Mouse (Mus musculus) liver, adult 2 months (tissue): ENCODE measurements at regions not wholly inside any gene's neighbourhood (a gene's known extent, or its start where the extent isn't known, plus 50 kb on each side); places are given as distances from the start of the nearest gene placed in this dataset.

Experiments used
- DNase-seq: peaks from one replicate; pipeline ENCODE4 v3.0.0-alpha.2; 2011; ENCODE audit warnings: low read depth, low spot score; ENCODE audit errors: extremely low read depth
- H3K27ac ChIP-seq: fragments of 200-500 bp; replicated peaks from 2 replicates; pipeline ENCODE4 v1.5.1; 2012; ENCODE audit warnings: low read depth, mild to moderate bottlenecking, control low read depth, inconsistent platforms, low read length; ENCODE audit not compliant: insufficient read depth
- H3K27me3 ChIP-seq: fragments of 200-500 bp; 2 replicates; pipeline ENCODE4 v1.6.1; 2012; ENCODE audit warnings: mild to moderate bottlenecking, moderate library complexity, low read length, inconsistent platforms; ENCODE audit not compliant: control insufficient read depth, insufficient read depth
- H3K36me3 ChIP-seq: fragments of 200-500 bp; 2 replicates; pipeline ENCODE4 v1.6.1; 2012; ENCODE audit warnings: low read length, inconsistent platforms; ENCODE audit not compliant: control insufficient read depth, insufficient read depth
- H3K4me1 ChIP-seq: fragments of 200-500 bp; 2 replicates; pipeline ENCODE4 v1.6.1; 2011; ENCODE audit warnings: low read length; ENCODE audit not compliant: control insufficient read depth, insufficient read depth
- H3K4me3 ChIP-seq: fragments of 200-500 bp; 2 replicates; pipeline ENCODE4 v1.5.1; 2011; ENCODE audit warnings: low read depth, mild to moderate bottlenecking, control low read depth, low read length, moderate library complexity; ENCODE audit not compliant: insufficient read depth
- H3K79me2 ChIP-seq: fragments of 200-500 bp; 2 replicates; pipeline ENCODE4 v1.6.1; 2012; ENCODE audit warnings: inconsistent platforms, mild to moderate bottlenecking, low read length, moderate library complexity; ENCODE audit not compliant: control insufficient read depth, insufficient read depth
- H3K9ac ChIP-seq: fragments of 200-500 bp; 2 replicates; pipeline ENCODE4 v1.6.1; 2012; ENCODE audit warnings: low read depth, mild to moderate bottlenecking, control low read depth, inconsistent platforms, low read length
- CTCF ChIP-seq: fragments of 200-500 bp; IDR thresholded peaks from 2 replicates; pipeline ENCODE4 v1.5.1; 2011; ENCODE audit warnings: low read depth, low read length, control low read depth
- POLR2A ChIP-seq: fragments of 200-500 bp; IDR thresholded peaks from 2 replicates; pipeline ENCODE4 v1.6.1; 2011; ENCODE audit warnings: low read length, control low read depth; ENCODE audit not compliant: insufficient read depth; ENCODE audit errors: extremely low read depth
- WGBS: fragments of 180-500 bp; shearing (Covaris S2); methylation state at CpG from one replicate; pipeline ENCODE4 v1.1.7; 2018; 5-methylcytosine and 5-hydroxymethylcytosine counted together

- Histone ChIP-seq H3K4me1 (peaks cover 3% of the 10 kb centered on the region; the same call in 1 of the 2 replicates), H3K9ac (no peak overlapping the region), H3K4me3 (no peak overlapping the region), H3K27me3 (no peaks in the 10 kb centered on the region), H3K36me3 (no peaks in the 10 kb centered on the region), H3K27ac (no peak overlapping the region; the same call in 1 of the 2 replicates), H3K79me2 (no peaks in the 10 kb centered on the region)
- no peak for DNase-seq
- TF ChIP-seq CTCF, result no peak
- 70% methylated on average over 3 of the region's 3 CpGs for WGBS
Observed at GRCm38 (mm10) chr15:69165482-69165801, 2664.7 kb upstream of the Lrrc6 start.

- 72% methylated on average over 7 of the region's 7 CpGs for WGBS
- DNase-seq, result peak; percentile 9
- Histone ChIP-seq H3K79me2 (no peaks in the 10 kb centered on the region), H3K27me3 (no peaks in the 10 kb centered on the region), H3K36me3 (no peaks in the 10 kb centered on the region), H3K9ac (no peak overlapping the region), H3K4me3 (no peak overlapping the region), H3K4me1 (peaks cover 3% of the 10 kb centered on the region; the same call in 1 of the 2 replicates), H3K27ac (no peak overlapping the region; the same call in 1 of the 2 replicates)
- no peak for TF ChIP-seq POLR2A
- TF ChIP-seq CTCF, result no peak
Observed at GRCm38 (mm10) chr15:69164581-69165481, 2664.1 kb upstream of the Lrrc6 start.

GRCm38 (mm10) chr15:69161036-69161435 is 2660.3 kb upstream of the Lrrc6 start:
- H3K36me3 ChIP-seq, result no peaks in the 10 kb centered on the region
- no peaks in the 10 kb centered on the region for H3K27me3 ChIP-seq
- 77% methylated on average over 5 of the region's 5 CpGs for WGBS
- TF ChIP-seq CTCF, result no peak
- TF ChIP-seq POLR2A, result no peak
- H3K79me2 ChIP-seq, result no peaks in the 10 kb centered on the region
- no peak overlapping the region for H3K27ac ChIP-seq
- H3K4me1 ChIP-seq, result peaks cover 3% of the 10 kb centered on the region; the same call in 1 of the 2 replicates
- DNase-seq, result no peak
- no peak overlapping the region for H3K9ac ChIP-seq
- no peak overlapping the region for H3K4me3 ChIP-seq

GRCm38 (mm10) chr15:69158124-69158523 is 2657.4 kb upstream of the Lrrc6 start:
- H3K27ac ChIP-seq, result no peak overlapping the region
- no peak for DNase-seq
- TF ChIP-seq CTCF, result no peak
- no peak for TF ChIP-seq POLR2A
- H3K4me3 ChIP-seq, result no peak overlapping the region
- WGBS, result 87% methylated on average over 5 of the region's 5 CpGs
- no peak overlapping the region for H3K9ac ChIP-seq
- no peaks in the 10 kb centered on the region for H3K4me1 ChIP-seq
- H3K36me3 ChIP-seq, result no peaks in the 10 kb centered on the region
- H3K79me2 ChIP-seq, result no peaks in the 10 kb centered on the region
- no peaks in the 10 kb centered on the region for H3K27me3 ChIP-seq
